Mouse (Mus musculus): ENCODE measurements at regions not wholly inside any gene's neighbourhood (a gene's known extent, or its start where the extent isn't known, plus 50 kb on each side); places are given as distances from the start of the nearest gene placed in this dataset.

DNA sequence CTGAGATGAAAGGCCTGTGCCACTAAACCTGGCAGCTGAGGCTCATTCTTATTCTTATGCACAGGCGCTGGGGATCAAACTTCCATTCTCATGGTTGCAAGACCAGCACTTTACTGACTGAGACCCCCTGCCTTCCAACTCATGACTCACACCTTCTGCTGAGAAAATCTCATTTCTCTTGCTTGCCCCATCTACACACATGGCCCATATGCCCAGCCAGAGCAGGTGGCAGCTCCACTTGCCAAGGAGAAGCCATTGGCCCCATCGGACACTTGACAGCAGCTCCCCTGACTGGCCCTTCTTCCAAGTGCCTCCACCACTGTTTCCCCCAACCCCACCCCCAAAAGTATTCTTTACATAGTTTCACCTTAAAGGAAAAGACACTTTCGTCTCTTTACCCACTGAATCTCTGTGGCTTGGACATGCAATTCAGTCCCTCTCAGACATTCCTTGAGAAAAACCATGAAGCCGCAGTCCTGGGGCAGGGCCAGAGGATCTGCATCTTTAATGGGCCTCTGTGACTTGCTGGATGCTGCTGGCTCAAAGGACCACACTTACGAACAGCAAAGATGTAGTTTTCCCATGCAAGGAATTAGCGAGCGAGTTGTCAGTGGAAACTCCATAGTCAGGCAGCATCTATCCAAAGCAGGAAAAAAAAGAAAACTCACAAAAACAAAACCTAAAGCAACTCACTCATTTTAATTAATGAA, 270.3 kb upstream of the Tle3 start:
- no peak overlapping the region for H3K4me2 ChIP-seq (replicated peaks; ENCODE audit: low read depth, low read length, severe bottlenecking)
- H3K27ac ChIP-seq (replicated peaks; ENCODE audit: low read depth, low read length), result no peak overlapping the region
- ATAC-seq (ENCODE audit: low FRiP score, low read depth), result no peak

DNA sequence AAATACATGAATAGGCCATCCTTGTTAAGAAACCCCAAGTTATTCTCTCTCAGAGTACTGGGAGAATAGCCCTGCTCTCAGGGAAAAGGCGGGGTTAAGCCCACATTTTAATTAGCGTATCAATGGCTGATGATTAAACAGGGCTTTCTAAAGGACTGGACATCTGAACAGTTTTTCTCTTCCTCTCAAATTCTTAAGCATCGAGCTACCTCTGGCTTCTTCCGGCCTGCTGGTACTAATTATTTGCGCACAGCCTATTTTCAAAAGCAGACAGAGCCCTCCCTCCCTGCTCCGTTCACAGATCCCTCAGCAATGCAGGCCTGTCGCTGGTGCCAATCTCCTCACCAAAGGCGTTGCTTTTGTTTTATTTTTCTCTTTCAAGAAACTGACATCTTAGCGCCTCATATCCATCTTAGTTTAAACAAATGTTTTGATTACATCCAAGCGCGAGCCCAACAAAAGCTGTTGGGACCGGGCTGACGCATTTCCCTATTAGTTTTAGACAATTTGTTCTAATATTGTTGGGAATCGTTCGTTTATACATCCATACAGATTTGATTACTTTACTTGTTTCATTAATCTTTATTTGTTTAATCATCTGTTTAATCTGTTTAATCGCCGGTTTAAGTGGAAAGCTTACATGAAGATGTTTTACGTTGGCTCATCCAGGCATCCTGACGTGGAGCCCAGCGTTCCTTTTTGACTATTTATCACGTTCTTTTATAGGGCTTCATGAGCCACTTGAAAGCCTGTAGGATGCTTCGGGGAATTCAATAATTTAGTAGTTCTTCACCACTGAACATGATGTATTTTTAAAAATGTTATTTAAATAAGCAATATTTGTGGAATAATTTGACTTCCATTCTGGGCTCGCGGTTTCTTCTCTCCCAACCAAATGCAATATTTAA, 269.5 kb upstream of the Tle3 start:
- Histone ChIP-seq H3K27me3 (ENCODE audit: control insufficient read depth, insufficient read depth, low read length) (peaks cover 5% of the 10 kb centered on the region; the same call in 1 of the 2 replicates), H3K4me1 (ENCODE audit: control insufficient read depth, insufficient read depth, low read length) (no peaks in the 10 kb centered on the region), H3K4me3 (replicated peaks; ENCODE audit: low read length) (no peak overlapping the region), H3K27ac (replicated peaks; ENCODE audit: low read depth, low read length) (no peak overlapping the region), H3K9ac (ENCODE audit: low read depth, low read length, severe bottlenecking) (no peak overlapping the region), H3K9me3 (ENCODE audit: control insufficient read depth, low read length) (no peaks in the 10 kb centered on the region), H3K4me2 (replicated peaks; ENCODE audit: low read depth, low read length, severe bottlenecking) (no peak overlapping the region), H3K36me3 (ENCODE audit: control insufficient read depth, insufficient read depth, low read length) (no peaks in the 10 kb centered on the region)
- WGBS, result 41% methylated on average over 24 of the region's 24 CpGs
- no peak for DNase-seq (ENCODE audit: low spot score)
- TF ChIP-seq POLR2A (IDR thresholded peaks at IDR 0.05; ENCODE audit: borderline replicate concordance, extremely low read depth, insufficient read depth, insufficient read length), result no peak
- no peak for ATAC-seq (ENCODE audit: low FRiP score, low read depth)

More for the DNA sequence above, 270.3 kb upstream of the Tle3 start:
- no peak overlapping the region for H3K9ac ChIP-seq (ENCODE audit: low read depth, low read length, severe bottlenecking)
- no peaks in the 10 kb centered on the region for H3K9me3 ChIP-seq (ENCODE audit: control insufficient read depth, low read length)
- H3K4me1 ChIP-seq (ENCODE audit: control insufficient read depth, insufficient read depth, low read length), result no peaks in the 10 kb centered on the region
- peaks cover 5% of the 10 kb centered on the region; the same call in 1 of the 2 replicates for H3K27me3 ChIP-seq (ENCODE audit: control insufficient read depth, insufficient read depth, low read length)
- no peak for TF ChIP-seq POLR2A (IDR thresholded peaks at IDR 0.05; ENCODE audit: borderline replicate concordance, extremely low read depth, insufficient read depth, insufficient read length)
- no peak overlapping the region for H3K4me3 ChIP-seq (replicated peaks; ENCODE audit: low read length)
- WGBS, result 50% methylated on average over 7 of the region's 7 CpGs
- DNase-seq (ENCODE audit: low spot score), result no peak
- H3K36me3 ChIP-seq (ENCODE audit: control insufficient read depth, insufficient read depth, low read length), result no peaks in the 10 kb centered on the region

DNA sequence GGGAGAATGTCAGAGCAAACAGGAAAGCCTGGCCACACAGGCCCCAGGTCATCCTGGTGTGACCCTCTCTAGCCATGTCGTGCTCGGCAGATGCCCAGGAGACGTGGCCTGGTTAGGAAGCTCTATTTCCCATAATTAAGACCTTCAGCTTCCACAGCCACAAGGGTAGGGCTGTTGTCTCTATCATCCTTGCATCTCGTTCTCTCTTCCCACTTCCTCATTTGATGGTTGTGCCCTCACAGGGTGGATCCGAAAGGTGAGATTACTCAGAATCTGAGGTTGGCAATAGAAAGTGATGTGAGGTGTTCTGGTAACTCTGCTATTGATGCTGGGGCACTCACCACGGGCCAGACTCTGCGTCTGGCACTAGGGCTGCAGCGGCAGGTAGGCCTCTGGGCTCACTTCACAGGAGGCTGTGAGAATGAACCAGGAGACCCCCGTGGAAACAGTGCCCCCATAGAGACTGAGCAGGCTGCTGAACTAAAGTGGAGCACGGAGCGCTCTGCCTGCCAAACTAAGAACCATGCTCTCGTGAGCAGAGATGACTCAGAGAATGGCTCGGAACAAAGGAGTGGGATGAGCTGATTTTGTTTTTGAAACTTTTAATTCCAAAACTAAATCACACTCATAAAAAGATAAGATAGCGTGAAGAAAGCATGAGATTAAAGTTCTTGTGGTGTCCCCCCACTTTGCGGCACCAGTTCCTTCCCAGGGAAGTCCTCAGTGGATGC, 266.5 kb upstream of the Tle3 start:
- Histone ChIP-seq H3K9me3 (ENCODE audit: control insufficient read depth, low read length) (no peaks in the 10 kb centered on the region), H3K4me2 (replicated peaks; ENCODE audit: low read depth, low read length, severe bottlenecking) (no peak overlapping the region), H3K9ac (ENCODE audit: low read depth, low read length, severe bottlenecking) (no peak overlapping the region), H3K36me3 (ENCODE audit: control insufficient read depth, insufficient read depth, low read length) (no peaks in the 10 kb centered on the region; the same call in 1 of the 2 replicates), H3K4me1 (ENCODE audit: control insufficient read depth, insufficient read depth, low read length) (no peaks in the 10 kb centered on the region), H3K27ac (replicated peaks; ENCODE audit: low read depth, low read length) (no peak overlapping the region), H3K27me3 (ENCODE audit: control insufficient read depth, insufficient read depth, low read length) (peaks cover 5% of the 10 kb centered on the region; the same call in 1 of the 2 replicates), H3K4me3 (replicated peaks; ENCODE audit: low read length) (no peak overlapping the region)
- DNase-seq (ENCODE audit: low spot score) (no peak), ATAC-seq (ENCODE audit: low FRiP score, low read depth) (no peak)
- 77% methylated on average over 15 of the region's 15 CpGs for WGBS
- TF ChIP-seq POLR2A (IDR thresholded peaks at IDR 0.05; ENCODE audit: borderline replicate concordance, extremely low read depth, insufficient read depth, insufficient read length), result no peak

DNA sequence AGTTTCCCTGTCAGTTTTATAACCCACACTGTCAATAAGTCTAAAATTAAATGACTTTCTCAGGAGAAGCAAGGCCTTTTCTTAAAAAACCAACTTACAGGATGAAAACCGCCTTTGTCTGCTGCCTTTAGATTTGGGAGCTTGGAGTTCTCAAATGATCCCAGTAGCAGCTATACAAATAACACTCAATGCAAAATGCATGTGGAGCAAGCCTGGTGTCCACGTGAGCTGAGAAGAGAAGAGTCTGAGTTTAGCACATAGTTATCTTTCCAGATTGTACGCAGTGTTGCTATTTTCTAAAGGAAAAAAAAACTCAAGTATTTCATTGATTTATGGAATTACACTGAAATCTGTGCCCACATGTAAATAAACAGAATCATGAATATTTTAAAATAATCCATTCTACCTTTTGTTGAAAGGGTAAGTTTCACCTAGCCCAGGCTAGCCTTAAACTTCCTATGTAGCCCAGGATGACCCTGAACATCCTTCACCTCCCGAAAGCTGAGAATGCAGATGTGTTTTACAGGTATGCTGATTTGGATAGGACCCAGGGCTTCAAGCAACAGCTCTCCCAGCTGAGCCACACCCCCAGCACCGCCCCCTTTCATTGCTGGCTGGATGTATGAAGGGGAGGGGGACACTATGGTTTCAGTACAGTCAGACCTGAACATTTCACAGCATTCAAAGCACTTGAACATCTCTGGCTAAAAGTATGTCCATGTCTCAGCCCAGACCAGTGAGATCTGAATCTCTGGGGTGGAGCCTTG, 262.5 kb upstream of the Tle3 start:
- no peaks in the 10 kb centered on the region; the same call in 1 of the 2 replicates for H3K36me3 ChIP-seq (ENCODE audit: control insufficient read depth, insufficient read depth, low read length)
- H3K9ac ChIP-seq (ENCODE audit: low read depth, low read length, severe bottlenecking), result no peak overlapping the region
- 79% methylated on average over 5 of the region's 5 CpGs for WGBS
- no peak for TF ChIP-seq POLR2A (IDR thresholded peaks at IDR 0.05; ENCODE audit: borderline replicate concordance, extremely low read depth, insufficient read depth, insufficient read length)
- H3K4me1 ChIP-seq (ENCODE audit: control insufficient read depth, insufficient read depth, low read length), result no peaks in the 10 kb centered on the region
- no peak overlapping the region for H3K27ac ChIP-seq (replicated peaks; ENCODE audit: low read depth, low read length)
- ATAC-seq (ENCODE audit: low FRiP score, low read depth) (no peak), DNase-seq (ENCODE audit: low spot score) (no peak)
- no peaks in the 10 kb centered on the region for H3K9me3 ChIP-seq (ENCODE audit: control insufficient read depth, low read length)
- H3K4me2 ChIP-seq (replicated peaks; ENCODE audit: low read depth, low read length, severe bottlenecking), result no peak overlapping the region
- no peak overlapping the region for H3K4me3 ChIP-seq (replicated peaks; ENCODE audit: low read length)
- H3K27me3 ChIP-seq (ENCODE audit: control insufficient read depth, insufficient read depth, low read length), result no peaks in the 10 kb centered on the region
